Comparison of ENCODE assay signal across 8 mouse cellular contexts in genomic region chr11:74829812-74830211, GRCm38 (mm10). TPM values are rescaled to one million over a fixed set of nuclear protein-coding genes. Genes with fewer than 3 reads are reported as not detected.
DNase-seq lines count a peak whose midpoint lies in the region; ATAC-seq and TF ChIP-seq lines count a peak whose summit lies in the region.

No protein-coding gene starts in this region.

- H3K27me3 ChIP-seq in liver, adult 2 months (ENCODE audit: control insufficient read depth, insufficient read depth, low read length) = no peaks in the 10 kb centered on the region
- H3K27me3 ChIP-seq in stomach, embryonic 15.5 days (replicated peaks) = no peaks in the 10 kb centered on the region; the same call in 1 of the 2 replicates

- under 1% methylated on average over 20 of the region's 20 CpGs for WGBS in liver, adult 2 months
- WGBS in stomach, embryonic 15.5 days = under 1% methylated on average over 20 of the region's 20 CpGs

- H3K9me3 ChIP-seq in stomach, embryonic 15.5 days = no peaks in the 10 kb centered on the region

- peak overlapping the region; percentile 53 for H3K9ac ChIP-seq in liver, adult 2 months (ENCODE audit: low read depth, low read length)
- H3K9ac ChIP-seq in stomach, embryonic 15.5 days = no peak overlapping the region

- peak; percentile 87 to 90 for DNase-seq in heart, adult 18-20 months
- DNase-seq in heart, adult 11 months = no peak
- DNase-seq in c-Kit-positive CD71-positive TER-119-negative erythroid progenitor cells, embryonic 14.5 days (ENCODE audit: low read depth) = peak; percentile 81
- DNase-seq in frontal cortex, postnatal 25 days (ENCODE audit: low spot score in 2 of 2) = peak; percentile 52 to 55
- peak; percentile 95 for DNase-seq in induced T-regulatory cell, adult 2 months (ENCODE audit: low read depth)
- DNase-seq in liver, adult 2 months (ENCODE audit: extremely low read depth, low read depth, low spot score) = peak; percentile 86
- peak; percentile 91 to 94 for DNase-seq in monocyte, adult 2 months (ENCODE audit: low read depth in 1 of 2, low spot score in 2 of 2)

- peaks cover 21% of the 10 kb centered on the region; the same call in 1 of the 2 replicates for H3K79me2 ChIP-seq in liver, adult 2 months (ENCODE audit: control insufficient read depth, insufficient read depth, low read length)

- H3K4me3 ChIP-seq in liver, adult 2 months (ENCODE audit: insufficient read depth, low read depth, low read length) = peak overlapping the region; percentile 33
- H3K4me3 ChIP-seq in stomach, embryonic 15.5 days (replicated peaks) = peak overlapping the region; percentile 72

- H3K27ac ChIP-seq in liver, adult 2 months (replicated peaks; ENCODE audit: insufficient read depth, low read depth, low read length) = peak overlapping the region; percentile 94
- peak overlapping the region; percentile 98 for H3K27ac ChIP-seq in stomach, embryonic 15.5 days

- peak; percentile 38; the same call in 1 of the 2 replicates for TF ChIP-seq CTCF in liver, adult 2 months (IDR thresholded peaks at IDR 0.05; ENCODE audit: low read depth, low read length)

- peaks cover 43% of the 10 kb centered on the region for H3K4me1 ChIP-seq in liver, adult 2 months (ENCODE audit: control insufficient read depth, insufficient read depth, low read length)
- peaks cover 37% of the 10 kb centered on the region for H3K4me1 ChIP-seq in stomach, embryonic 15.5 days

- H3K4me2 ChIP-seq in stomach, embryonic 15.5 days = peak overlapping the region; percentile 86

- peak; percentile 19 for ATAC-seq in stomach, embryonic 15.5 days (ENCODE audit: insufficient read depth, low FRiP score, low read depth)

- no peaks in the 10 kb centered on the region for H3K36me3 ChIP-seq in liver, adult 2 months (ENCODE audit: control insufficient read depth, insufficient read depth, low read length)
- no peaks in the 10 kb centered on the region for H3K36me3 ChIP-seq in stomach, embryonic 15.5 days

- TF ChIP-seq POLR2A in liver, adult 2 months (IDR thresholded peaks at IDR 0.05; ENCODE audit: extremely low read depth, insufficient read depth, low read length) = peak; percentile 18; the same call in 1 of the 2 replicates

RNA-seq across cellular contexts. Expression of gene Mnt, which starts 0.9 kb away (rescaled TPM):
- total RNA-seq in heart, adult 18-20 months (2021) = 1 to 10 TPM; 5.8 to 6.3 TPM
- 1.0 and 1.1 TPM in 2 replicates for total RNA-seq in liver, adult 2 months (2014; rRNA removed)
- 4.1 and 4.7 TPM in 2 replicates for polyA plus RNA-seq in liver, adult 2 months (2012; rRNA removed)
- polyA plus RNA-seq in stomach, embryonic 15.5 days (2015; fragmentation: Nextera tagmentation; extraction: Ambion mirVana) = 3.9 and 4.5 TPM in 2 replicates

RNA-seq across cellular contexts. Expression of gene Mettl16, which starts 59.2 kb away (rescaled TPM):
- total RNA-seq in heart, adult 18-20 months (2021) = 10 to 100 TPM; 16.4 to 17.3 TPM
- total RNA-seq in liver, adult 2 months (2014; rRNA removed) = 4.5 and 5.1 TPM in 2 replicates
- polyA plus RNA-seq in liver, adult 2 months (2012; rRNA removed) = 2.7 and 3.4 TPM in 2 replicates
- 43.9 and 45.3 TPM in 2 replicates for polyA plus RNA-seq in stomach, embryonic 15.5 days (2015; fragmentation: Nextera tagmentation; extraction: Ambion mirVana)
